Mouse (Mus musculus) ES-CJ7 (cell line): ENCODE measurements at regions not wholly inside any gene's neighbourhood (a gene's known extent, or its start where the extent isn't known, plus 50 kb on each side); places are given as distances from the start of the nearest gene placed in this dataset.
A peak's percentile ranks its signal among the peaks of the same experiment; 100 is the strongest.

Experiments used
- DNase-seq: peaks from one replicate; pipeline ENCODE4 v3.0.0; 2011; ENCODE audit warnings: low read depth, low spot score

DNA sequence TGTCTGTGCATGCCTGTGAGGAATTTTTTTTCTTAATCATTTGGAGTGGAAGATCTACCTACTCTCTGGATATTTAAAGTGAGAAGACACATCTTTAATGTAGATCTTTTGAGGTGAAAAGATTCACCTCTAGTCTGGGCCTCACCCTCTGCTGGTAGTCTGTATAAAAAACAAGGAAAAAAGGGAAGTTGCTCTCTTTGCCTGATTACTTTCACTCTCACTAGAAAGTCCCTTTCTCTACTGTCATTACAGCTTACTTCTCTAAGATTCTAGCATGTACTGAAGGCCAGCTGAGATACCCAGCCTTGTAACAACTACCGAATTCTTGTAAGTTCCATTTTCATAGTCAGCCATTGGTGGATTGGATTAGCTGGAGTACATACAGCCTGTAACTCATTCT lies 3791.9 kb downstream of the 9330182O14Rik start:
- no peak for DNase-seq

DNA sequence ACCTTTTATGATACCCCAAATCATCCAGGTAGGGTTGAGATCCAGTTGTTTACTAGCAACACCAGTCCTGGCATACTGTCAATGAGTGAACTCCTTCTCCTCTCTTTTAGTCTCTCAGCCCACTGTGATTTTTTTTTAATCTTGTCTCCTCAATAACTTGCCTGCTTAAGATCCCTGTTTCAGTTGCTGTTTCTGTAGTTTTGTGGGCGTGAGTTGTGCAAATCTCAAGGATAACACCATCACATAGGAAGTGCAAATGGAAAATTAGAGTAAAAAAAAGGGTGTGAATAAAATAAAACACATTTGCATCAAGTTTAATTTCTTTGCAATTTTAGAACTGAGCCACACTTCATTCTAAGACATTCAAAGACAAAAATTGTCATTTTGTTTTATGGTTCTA lies 3799.4 kb downstream of the 9330182O14Rik start:
- DNase-seq: no peak

DNA sequence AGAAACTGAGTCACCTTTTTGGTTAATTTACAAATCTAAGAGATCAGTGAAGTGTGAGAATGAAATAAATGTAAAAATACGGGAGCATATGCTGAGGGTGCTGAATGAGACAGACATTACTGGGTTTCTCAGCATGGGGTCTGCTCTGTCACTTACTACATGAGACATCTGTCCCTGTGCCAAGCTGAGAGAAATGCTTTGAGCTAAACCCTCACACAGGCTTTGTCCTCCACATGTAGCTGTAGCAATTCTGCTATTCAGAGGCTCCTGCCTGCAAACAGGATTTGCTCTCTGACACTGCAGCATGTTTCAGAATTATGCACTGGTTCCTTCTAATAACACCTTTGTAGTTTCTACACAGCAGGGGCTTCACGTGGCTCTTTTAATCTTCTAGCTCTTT lies 3806.3 kb downstream of the 9330182O14Rik start:
- DNase-seq: no peak

DNA sequence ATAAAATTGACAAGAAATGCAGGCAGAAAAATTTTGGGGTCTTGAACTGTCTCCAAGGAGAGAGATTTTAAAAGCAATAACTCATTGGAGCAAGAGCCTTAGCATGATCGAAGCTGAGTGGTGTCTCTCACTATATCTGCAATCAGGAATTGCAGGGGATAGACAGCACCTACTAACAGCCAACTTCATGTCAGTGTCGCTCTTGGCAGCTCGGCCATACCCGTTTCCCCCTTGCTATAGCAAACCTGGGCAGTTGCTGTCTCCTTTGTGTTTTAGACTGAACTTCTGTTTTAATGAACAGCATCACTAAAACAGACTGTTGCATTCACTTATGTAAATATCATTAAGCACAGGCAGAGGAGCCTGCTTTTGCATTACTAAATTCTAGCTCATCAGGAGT lies 3806.7 kb downstream of the 9330182O14Rik start:
- DNase-seq: no peak

DNA sequence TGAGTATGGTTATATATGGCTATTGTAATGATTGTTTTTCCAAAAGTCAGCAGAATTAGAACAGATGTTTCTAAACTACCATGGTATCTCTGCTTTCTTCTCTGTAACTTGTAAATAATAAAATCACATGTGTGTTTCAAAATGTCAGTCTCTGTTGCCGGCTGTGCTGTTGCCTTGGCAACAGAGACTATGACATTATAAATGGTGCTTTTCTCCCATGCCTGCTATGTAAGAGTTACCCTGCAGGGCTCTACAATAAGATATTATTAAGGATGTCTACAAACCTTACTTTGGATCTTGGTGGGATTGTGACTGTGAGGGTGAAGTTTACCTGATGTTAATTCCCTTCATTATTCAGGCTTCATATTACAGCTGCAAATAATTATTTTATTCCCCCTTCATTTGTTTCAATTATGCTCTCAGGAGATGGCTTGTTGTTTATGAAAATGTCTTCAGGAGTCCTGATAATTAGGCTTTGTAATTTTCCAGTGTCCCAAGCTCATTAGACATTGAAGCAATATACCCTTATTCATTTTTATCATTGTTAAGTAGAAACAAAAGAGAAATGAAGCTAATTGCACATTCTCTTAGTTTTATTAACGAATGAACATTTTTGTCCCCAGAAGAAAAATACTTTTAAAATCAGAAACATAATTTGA lies 3808.0 kb downstream of the 9330182O14Rik start:
- DNase-seq: no peak

DNA sequence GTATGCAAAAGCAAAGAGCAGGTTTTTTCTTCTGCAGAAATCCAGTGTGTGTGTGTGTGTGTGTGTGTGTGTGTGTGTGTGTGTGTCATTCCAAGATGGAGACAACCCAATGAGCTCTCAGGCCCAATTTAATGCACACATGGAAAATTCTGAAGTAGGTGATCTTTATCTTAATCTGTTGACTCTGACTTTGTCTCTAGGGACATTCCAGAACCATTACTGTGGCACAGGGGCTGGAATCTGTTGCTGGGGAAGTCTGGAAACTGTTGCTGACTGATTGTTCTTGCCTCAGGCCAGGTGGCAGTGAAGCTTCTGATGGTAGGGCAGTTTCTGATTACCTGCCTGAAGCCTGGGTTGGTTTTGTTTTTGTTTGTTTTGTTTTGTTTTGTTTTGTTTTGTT lies 3850.8 kb downstream of the 9330182O14Rik start:
- DNase-seq: no peak

DNA sequence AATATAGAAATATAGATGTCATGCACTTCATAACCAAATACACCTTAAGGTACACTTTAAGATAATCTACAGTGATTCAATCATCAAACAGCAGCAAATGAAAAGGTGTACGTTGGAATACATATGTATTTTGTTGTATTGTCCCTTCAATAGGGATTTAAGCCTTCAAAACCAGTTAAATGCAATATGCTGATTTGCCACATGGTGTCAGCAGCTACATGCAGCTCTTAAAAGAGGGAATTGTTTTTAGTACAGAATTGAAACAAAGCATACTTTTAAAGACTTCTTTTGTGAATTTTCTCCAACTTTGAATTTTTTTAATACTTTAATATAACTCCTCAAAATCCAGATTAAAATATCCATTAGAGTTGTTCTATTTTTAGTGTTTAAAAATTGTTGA lies 3857.1 kb downstream of the 9330182O14Rik start:
- DNase-seq: peak; percentile 37

DNA sequence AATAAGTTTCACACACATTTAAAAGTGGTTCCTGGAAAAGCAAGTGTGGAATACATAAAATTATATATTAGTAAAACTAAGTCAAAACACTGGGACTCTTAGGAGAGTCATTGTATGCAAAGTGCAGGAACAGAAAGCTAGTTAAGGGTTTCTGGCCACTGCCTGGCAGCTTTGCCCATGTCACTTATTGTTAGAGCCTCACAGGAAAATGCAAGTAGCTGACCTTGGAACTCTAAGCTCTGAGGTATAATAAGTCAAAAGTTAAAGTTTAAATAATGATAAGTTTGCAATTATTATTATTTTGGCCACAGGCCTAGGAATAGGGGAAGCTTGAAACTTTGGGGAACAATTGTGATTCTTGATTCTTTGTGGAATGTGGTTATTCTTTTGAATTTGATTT lies 3858.8 kb downstream of the 9330182O14Rik start:
- no peak for DNase-seq

DNA sequence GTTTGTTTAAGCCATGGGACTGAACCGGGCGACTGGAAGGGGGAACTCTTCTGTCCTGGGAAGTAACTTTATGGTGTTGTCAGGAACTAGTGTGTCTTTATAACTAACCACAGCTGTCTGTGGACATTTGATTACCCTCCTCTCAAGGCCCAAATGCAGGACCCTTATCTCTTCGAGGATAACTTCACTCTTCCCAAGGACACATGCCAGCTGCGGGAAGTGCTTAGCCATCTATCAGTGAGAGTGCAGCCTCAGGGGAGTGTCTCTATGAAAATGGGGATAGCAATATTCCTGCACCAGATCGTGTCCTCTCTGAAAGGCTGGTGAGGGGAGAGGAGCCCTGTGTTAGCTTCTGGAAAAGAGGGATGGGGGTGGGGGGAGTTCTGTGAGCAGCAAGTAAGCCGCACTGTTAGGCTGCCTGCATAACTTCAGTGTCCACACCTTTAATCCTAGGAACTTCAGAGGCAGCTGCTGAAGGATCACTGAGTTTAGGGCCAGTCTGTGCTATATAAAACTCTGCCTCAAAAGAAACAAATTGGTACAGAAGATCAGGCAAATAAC lies 3892.4 kb downstream of the 9330182O14Rik start:
- no peak for DNase-seq

DNA sequence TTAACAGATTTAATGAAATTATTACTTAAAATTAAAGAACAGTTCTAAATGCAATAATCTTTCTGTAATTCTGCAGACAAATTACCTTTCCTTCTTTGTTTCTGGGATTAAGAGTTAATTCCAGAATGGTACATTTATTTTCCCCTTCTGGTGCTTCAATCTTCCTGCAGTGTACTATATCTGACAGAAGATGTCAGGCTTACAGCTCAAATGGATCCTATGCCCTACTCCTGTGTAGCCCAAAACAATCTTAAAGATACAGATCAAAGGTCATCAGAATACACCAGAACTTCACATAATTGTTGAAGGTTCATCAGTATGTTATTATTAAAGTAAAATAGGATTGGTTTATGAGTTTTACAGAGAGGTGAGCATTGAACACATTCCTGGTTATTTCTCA lies 3901.7 kb downstream of the 9330182O14Rik start:
- DNase-seq: no peak

DNA sequence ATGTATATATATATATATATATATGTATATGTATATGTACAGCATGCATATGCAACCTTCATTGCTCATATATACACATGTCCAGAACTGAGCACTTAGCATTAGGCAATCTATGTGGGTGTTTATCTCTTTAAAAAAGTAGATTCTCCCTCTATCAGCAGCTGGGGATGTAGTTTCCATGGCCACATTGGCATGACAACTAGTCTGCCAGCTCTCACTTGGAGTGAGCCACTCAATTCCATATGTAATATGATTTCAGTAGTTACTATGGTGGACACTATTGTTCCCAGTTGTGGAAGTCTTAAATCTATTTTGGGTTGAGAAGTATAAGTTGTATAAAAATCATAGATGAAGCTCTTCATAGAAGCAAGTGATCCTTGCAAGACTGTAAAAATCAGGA lies 3903.7 kb downstream of the 9330182O14Rik start:
- no peak for DNase-seq

DNA sequence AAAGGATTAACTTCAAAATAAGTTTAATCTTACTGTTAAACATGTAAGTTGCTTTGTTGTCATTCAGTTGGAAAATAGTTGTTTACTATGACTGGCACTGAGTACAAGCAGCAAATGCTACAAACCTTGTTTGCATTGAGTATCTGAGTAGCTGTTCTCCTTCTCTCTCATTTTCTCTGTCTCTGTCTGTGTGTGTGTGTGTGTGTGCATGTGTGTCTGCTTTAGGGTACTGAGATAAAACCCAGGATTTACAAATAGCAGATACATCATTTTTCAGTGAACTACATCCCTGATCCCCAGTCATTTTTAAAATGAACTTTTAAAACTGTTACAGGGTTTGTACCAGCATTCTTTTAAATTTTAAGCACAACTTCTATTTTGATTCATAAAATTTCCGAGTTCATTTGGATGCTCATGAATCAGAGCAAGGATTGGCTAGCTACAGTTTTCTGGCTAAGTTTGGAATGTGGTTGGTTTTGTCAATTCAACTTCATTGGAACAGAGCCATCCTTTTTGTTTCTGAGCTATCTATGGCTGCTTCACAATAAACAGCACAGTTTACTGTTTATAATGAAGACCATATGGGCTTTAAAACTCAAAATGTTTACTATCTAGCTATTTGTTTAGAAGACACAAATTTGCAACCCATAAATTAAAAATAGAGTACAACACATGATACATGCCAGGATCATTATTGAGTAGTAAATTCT lies 3916.6 kb downstream of the 9330182O14Rik start:
- DNase-seq: no peak

DNA sequence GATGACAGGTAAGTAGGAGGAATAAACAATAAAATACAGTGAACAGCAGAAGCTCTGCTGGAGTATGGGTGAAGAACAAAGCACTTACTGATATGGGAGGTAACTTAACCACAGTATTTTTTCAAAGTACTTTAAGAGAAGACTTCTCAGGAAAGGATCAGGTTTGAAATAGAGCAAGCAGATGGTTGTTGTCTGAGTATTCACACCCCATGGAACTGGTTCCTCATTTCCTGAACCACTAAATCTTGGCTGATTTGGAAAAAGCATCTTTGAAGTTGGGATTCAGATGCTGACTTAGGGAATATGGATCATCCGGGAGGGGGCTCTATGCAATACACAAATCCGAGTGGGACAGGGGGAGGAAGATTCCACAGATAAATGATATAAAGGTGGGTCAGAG lies 3930.7 kb downstream of the 9330182O14Rik start:
- no peak for DNase-seq

DNA sequence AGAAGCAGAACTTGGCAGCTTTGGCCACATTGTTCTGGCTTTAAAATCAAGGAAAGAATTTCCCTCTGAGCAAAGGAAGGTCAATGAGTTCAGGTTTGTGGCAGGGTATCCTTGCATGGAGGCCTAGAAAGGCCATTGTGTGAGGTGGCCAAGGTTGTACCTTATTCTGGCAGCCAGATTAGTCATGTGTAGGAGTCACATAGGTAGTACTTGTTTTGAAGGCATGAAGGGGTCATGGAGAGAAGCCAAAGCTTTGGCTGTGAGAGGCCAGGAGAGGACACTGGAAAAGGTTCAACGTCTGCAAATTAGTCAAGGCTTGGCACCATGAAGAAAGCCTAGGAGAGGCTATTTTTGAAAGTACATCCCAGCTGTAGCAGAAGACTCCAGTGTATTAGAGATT lies 3949.5 kb downstream of the 9330182O14Rik start:
- no peak for DNase-seq

DNA sequence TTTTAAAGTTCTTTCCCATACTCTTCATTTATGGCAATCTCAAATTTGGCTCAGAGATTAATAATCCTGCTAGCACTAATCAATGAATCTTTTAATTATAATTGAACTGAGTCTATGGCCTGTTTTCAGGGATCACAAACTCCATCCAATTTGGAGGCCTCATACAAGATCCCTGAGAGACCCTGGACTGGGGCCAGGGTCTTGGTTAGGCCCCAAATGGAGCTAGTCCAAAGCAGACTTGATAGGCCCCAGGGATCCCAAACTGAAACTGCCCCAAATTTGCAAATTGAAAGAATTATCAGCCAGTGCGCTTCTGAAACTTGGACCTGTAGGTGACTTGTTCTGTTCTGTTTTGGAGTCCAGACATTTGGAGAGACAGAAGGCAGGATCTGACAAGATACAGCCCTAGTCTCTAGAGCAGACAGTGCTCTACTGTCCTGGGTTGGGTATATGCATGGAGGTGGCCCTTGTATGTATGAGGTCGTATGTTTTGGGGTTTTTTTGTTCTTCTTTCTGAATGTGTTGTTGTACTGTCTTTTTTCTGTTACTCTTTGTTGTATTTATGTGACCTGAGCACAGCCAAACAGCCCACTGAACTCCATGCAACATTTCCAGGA lies 3978.3 kb downstream of the 9330182O14Rik start:
- no peak for DNase-seq

DNA sequence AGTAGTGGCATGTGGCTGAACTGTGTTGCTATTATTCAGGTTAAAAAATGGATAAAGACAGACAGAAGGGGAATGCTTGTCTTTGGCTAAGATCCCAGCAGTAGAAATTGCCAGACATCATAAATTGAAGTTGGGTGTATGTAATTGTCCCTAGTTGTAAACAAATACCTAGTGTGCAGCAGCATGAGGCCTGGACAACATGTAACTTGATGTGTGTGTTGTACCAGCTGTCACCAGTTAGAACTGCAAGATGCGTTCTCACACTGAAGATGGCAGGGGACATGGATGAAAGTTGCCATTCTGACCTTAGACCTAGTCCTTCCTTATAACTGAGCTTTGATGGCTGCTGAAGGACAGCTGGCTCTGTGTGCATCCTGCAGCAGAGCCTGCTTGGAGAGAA lies 4000.0 kb downstream of the 9330182O14Rik start:
- DNase-seq: no peak
